34 mouse cellular contexts compared by ENCODE assay signal in genomic region chr4:50242042-50242441, GRCm38 (mm10).
"Had no signal": no experiment of that assay in that cellular context is flagged by ENCODE, and none has a peak within 500 bp of the region (broad histone marks: within the 10 kb centered on the region; RNA-seq: fewer than 3 reads in every experiment).

No protein-coding gene starts in this region.

- H3K9me3 ChIP-seq: heart, embryonic 12.5 days; heart, embryonic 13.5 days; heart, embryonic 15.5 days; hindbrain, embryonic 10.5 days; hindbrain, embryonic 12.5 days; hindbrain, embryonic 13.5 days; hindbrain, embryonic 15.5 days; intestine, embryonic 15.5 days; kidney, embryonic 15.5 days had no signal

- H3K4me1 ChIP-seq: heart, embryonic 12.5 days; heart, embryonic 13.5 days; heart, embryonic 15.5 days; hindbrain, embryonic 10.5 days; hindbrain, embryonic 12.5 days; hindbrain, embryonic 13.5 days; hindbrain, embryonic 15.5 days; intestine, embryonic 15.5 days; kidney, embryonic 15.5 days had no signal

- H3K4me2 ChIP-seq: heart, embryonic 12.5 days; heart, embryonic 13.5 days; heart, embryonic 15.5 days; hindbrain, embryonic 12.5 days; hindbrain, embryonic 13.5 days; hindbrain, embryonic 14.5 days; hindbrain, embryonic 15.5 days; intestine, embryonic 15.5 days; kidney, embryonic 15.5 days had no signal

- H3K4me3 ChIP-seq: heart, embryonic 12.5 days; heart, embryonic 13.5 days; heart, embryonic 15.5 days; hindbrain, embryonic 10.5 days; hindbrain, embryonic 12.5 days; hindbrain, embryonic 13.5 days; hindbrain, embryonic 15.5 days; intestine, embryonic 15.5 days; kidney, embryonic 15.5 days; layer of hippocampus, adult 2 months; left cerebral cortex, adult 2 months had no signal

- ATAC-seq: hindbrain, embryonic 16.5 days; hindbrain, postnatal 0 days; inflammation-experienced regulatory T-cells, adult 6 months; intestine, embryonic 15.5 days; intestine, embryonic 16.5 days; intestine, postnatal 0 days had no signal

- H3K27ac ChIP-seq: heart, embryonic 13.5 days; heart, embryonic 15.5 days; hindbrain, embryonic 10.5 days; hindbrain, embryonic 12.5 days; hindbrain, embryonic 13.5 days; hindbrain, embryonic 14.5 days; hindbrain, embryonic 15.5 days; hindbrain, postnatal 0 days; intestine, embryonic 15.5 days; kidney, embryonic 15.5 days; kidney, postnatal 0 days; layer of hippocampus, adult 2 months; left cerebral cortex, adult 2 months had no signal

- H3K27me3 ChIP-seq: heart, embryonic 12.5 days; heart, embryonic 13.5 days; heart, embryonic 15.5 days; hindbrain, embryonic 12.5 days; hindbrain, embryonic 13.5 days; hindbrain, embryonic 15.5 days; intestine, embryonic 15.5 days; kidney, embryonic 15.5 days had no signal

- H3K9ac ChIP-seq: heart, embryonic 12.5 days; heart, embryonic 13.5 days; heart, embryonic 15.5 days; hindbrain, embryonic 12.5 days; hindbrain, embryonic 13.5 days; hindbrain, embryonic 14.5 days; hindbrain, embryonic 15.5 days; intestine, embryonic 15.5 days; kidney, embryonic 15.5 days had no signal

- DNase-seq: heart, postnatal 10 days; heart, postnatal 14 days; heart, postnatal 36 days; heart, postnatal 4 days; kidney, adult 11 months; kidney, adult 18-20 months; kidney, adult 2 months; kidney, adult 8-10 months; kidney, adult 9 months; kidney, postnatal 10 days; kidney, postnatal 14 days; kidney, postnatal 25 days; kidney, postnatal 36 days; kidney, postnatal 4 days; layer of hippocampus, adult 9-11 months; layer of hippocampus, postnatal 36 days had no signal

- H3K36me3 ChIP-seq: heart, embryonic 12.5 days; heart, embryonic 13.5 days; heart, embryonic 15.5 days; hindbrain, embryonic 10.5 days; hindbrain, embryonic 12.5 days; hindbrain, embryonic 13.5 days; hindbrain, embryonic 15.5 days; intestine, embryonic 15.5 days; kidney, embryonic 15.5 days had no signal
